Mouse (Mus musculus) embryonic fibroblast, embryonic 13.5 days (primary cell): ENCODE data around the gene Folr2. TPM values are rescaled to one million over a fixed set of nuclear protein-coding genes. Genes with fewer than 3 reads are reported as not detected.

Experiments used
- H3K27ac ChIP-seq: 2 replicates; pipeline ENCODE4 v1.5.1; 2012; ENCODE audit warnings: low read length, control low read depth, inconsistent platforms; ENCODE audit not compliant: insufficient read depth
- H3K4me1 ChIP-seq: 2 replicates; pipeline ENCODE4 v1.6.1; 2011; ENCODE audit warnings: low read length; ENCODE audit not compliant: control insufficient read depth, insufficient read depth
- H3K4me3 ChIP-seq: 2 replicates; pipeline ENCODE4 v1.5.1; 2011; ENCODE audit warnings: mild to moderate bottlenecking, control low read depth, low read length; ENCODE audit not compliant: insufficient read depth
- CTCF ChIP-seq: IDR thresholded peaks from 2 replicates; pipeline ENCODE4 v1.5.1; 2011; ENCODE audit warnings: mild to moderate bottlenecking, control low read depth, low read length, moderate library complexity, borderline replicate concordance; ENCODE audit not compliant: insufficient read depth
- POLR2A ChIP-seq: IDR thresholded peaks from 2 replicates; pipeline ENCODE4 v1.6.1; 2011; ENCODE audit warnings: low read depth, mild to moderate bottlenecking, control low read depth, low read length, moderate library complexity
- polyA plus RNA-seq: library from polyadenylated mRNA; stranded (reverse); fragments of >200 nt; gene quantifications from 2 replicates; pipeline ENCODE4 v1.2.4, GENCODE M21; 2011; ENCODE audit warnings: low read depth; ENCODE audit not compliant: missing spikeins, insufficient read length

Folr2 gene
- polyA plus RNA-seq, 1 experiment, result 0.74 TPM

GRCm38 (mm10) chr7:101832372-101832771 is 24.6 kb downstream of the Folr2 start:
- Histone ChIP-seq H3K4me1 (peaks cover 7% of the 10 kb centered on the region), H3K27ac (no peak overlapping the region), H3K4me3 (no peak overlapping the region)
- TF ChIP-seq POLR2A (no peak), CTCF (no peak)

DNA sequence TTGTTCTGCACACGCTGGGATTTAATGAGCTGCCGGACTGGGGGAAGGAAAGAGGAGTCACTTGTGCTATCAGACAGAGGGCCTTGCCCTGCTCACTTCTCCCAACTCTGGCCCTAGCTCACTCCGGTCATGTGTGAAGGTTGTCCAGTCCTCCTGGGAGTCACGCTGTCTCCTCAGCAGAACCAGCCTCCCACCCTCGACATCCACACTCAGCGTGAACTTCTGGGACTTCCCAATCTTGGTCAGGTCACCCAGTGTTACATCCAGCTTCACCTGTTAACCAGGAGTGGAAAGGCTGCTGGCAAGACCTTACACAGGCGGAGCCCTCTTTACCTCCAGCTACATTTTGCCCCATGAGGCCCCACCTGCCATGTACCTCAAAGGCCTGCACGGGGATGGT is 25.6 kb downstream of the Folr2 start:
- TF ChIP-seq POLR2A (no peak), CTCF (no peak)
- no peak overlapping the region for H3K27ac ChIP-seq

DNA sequence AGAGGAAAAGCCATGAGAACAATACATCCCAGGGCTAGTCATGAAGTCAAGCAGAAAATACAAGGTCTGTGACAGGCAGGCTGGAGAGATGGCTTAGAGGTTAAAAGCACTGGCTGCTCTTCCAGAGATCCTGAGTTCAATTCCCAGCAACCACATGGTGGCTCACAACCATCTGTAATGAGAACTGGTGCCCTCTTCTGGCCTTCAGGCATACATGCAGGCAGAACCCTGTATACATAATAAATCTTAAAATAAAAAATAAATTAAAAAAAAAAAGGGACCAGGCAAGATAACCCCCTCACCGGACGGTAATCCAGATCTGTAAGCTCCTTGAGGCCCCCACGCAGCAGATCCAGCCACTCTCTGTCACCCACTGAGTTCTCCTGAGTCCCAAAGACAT is 26.6 kb downstream of the Folr2 start:
- no peak overlapping the region for H3K27ac ChIP-seq
- no peak overlapping the region for H3K4me3 ChIP-seq
- peaks cover 7% of the 10 kb centered on the region for H3K4me1 ChIP-seq
- TF ChIP-seq CTCF (no peak), POLR2A (no peak)

More for the DNA sequence above, 25.6 kb downstream of the Folr2 start:
- peaks cover 7% of the 10 kb centered on the region for H3K4me1 ChIP-seq
- no peak overlapping the region for H3K4me3 ChIP-seq

DNA sequence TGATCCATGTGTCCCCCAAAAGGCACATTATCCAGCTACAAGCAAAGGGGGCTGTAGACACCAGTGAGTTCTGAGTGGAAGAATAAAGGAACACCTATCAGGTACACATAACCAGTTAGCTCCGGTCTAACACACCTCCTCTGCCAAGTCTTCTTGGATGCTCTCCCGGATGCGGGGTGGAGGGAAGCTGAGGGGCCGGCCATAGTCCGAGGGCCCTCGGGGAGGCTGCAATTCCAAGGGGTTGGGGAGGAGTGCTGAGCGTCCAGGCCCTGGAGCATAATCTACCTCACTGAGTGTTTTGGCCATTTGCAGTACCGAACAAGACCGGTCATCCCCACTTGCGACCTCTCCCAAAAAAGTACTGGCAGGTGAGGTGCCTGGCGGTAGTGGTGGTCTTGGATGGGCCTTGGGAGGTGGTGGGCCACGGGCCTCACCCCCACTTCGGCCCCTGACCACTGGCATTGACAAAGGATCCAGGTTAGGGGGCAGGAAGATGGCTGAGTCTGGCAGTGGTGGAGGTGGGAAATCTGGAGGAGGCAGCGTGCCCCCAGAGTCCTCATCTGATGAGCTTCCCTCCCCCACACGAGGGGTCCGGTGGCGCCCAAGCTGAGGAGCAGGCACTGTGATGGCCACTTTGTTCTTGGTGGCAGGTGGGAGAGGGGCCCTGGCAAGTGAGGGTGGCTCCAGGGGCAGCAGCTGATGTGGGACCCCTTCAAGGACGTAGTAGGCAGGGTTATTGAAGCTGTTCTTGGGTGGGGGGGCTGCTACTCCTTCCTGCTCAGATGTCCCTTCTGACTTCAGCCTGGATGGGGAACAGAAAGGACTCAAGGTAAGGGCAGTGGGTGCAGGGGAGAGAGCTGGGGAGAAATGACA is 33.0 kb downstream of the Folr2 start:
- H3K27ac ChIP-seq, result no peak overlapping the region
- H3K4me3 ChIP-seq, result no peak overlapping the region
- TF ChIP-seq CTCF (no peak), POLR2A (no peak)
- no peaks in the 10 kb centered on the region for H3K4me1 ChIP-seq

GRCm38 (mm10) chr7:101822836-101823757 is 33.9 kb downstream of the Folr2 start:
- TF ChIP-seq POLR2A (no peak), CTCF (peak; percentile 42; the same call in 1 of the 2 replicates)
- Histone ChIP-seq H3K4me3 (no peak overlapping the region), H3K27ac (no peak overlapping the region), H3K4me1 (no peaks in the 10 kb centered on the region)

- H3K4me1 ChIP-seq, result no peaks in the 10 kb centered on the region
- no peak overlapping the region for H3K4me3 ChIP-seq
- TF ChIP-seq POLR2A (peak; percentile 34; the same call in 1 of the 2 replicates), CTCF (no peak)
- no peak overlapping the region for H3K27ac ChIP-seq
Observed at GRCm38 (mm10) chr7:101821571-101822501, 35.2 kb downstream of the Folr2 start.

GRCm38 (mm10) chr7:101820295-101821030 is 36.5 kb downstream of the Folr2 start:
- Histone ChIP-seq H3K4me3 (no peak overlapping the region), H3K27ac (no peak overlapping the region), H3K4me1 (no peaks in the 10 kb centered on the region)
- no peak for TF ChIP-seq POLR2A
- no peak for TF ChIP-seq CTCF

DNA sequence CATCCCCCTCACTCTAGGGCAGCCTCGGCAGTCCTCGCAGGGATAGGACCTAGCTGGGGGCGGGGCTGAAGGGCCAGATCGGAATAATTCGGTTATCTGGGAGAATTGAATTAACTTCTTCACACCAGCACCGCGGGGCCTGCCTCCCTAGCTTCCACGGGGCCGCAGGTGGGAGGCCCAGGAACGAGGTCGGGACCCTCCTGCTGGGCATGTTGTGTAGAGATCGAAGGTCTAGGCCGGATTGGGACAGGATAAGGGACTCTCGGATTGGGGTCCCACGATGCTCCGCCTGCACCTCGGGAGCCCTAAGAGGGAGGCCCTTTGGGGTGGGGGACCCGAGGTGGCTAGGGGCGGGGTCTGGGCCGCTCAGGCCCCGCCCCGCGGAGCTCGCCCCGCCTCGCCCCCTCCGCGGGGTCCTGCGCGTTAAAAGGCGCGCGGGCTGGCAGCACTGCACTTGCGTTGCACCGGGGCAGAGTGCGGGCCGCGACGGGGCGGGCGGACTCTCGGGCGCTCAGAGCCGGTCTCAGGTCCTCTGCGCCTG is 39.1 kb downstream of the Folr2 start, which contains the start of gene Phox2a:
TSS of gene Phox2a (plus strand) at position 453 of the 541 bp plus-strand sequence.
- no peaks in the 10 kb centered on the region for H3K4me1 ChIP-seq
- no peak within 1 kb of the TSS for H3K4me3 ChIP-seq
- no peak within 1 kb of the TSS for H3K27ac ChIP-seq
- TF ChIP-seq CTCF (no peak), POLR2A (no peak)

Other genes with a start within 250 kb of the Folr2 start
- 21.7 and 25.7 TPM in 2 replicates for gene Clpb, start 193.6 kb downstream of the Folr2 start, polyA plus RNA-seq
- gene Phox2a, start 38.9 kb downstream of the Folr2 start, polyA plus RNA-seq, result not detected in 2 replicates
- gene Inppl1, start 19.0 kb downstream of the Folr2 start, polyA plus RNA-seq, result 61.7 and 73.8 TPM in 2 replicates
- 43.2 and 47.1 TPM in 2 replicates for gene Anapc15, start 6.5 kb upstream of the Folr2 start, polyA plus RNA-seq
- 0.56 and 1.5 TPM in 2 replicates for gene Folr1, start 13.6 kb upstream of the Folr2 start, polyA plus RNA-seq
- 132 and 151 TPM in 2 replicates for gene Lamtor1, start 48.7 kb upstream of the Folr2 start, polyA plus RNA-seq
- gene Tomt, start 49.2 kb upstream of the Folr2 start, polyA plus RNA-seq, result not detected in 2 replicates
- gene Lrrc51, start 76.7 kb upstream of the Folr2 start, polyA plus RNA-seq, result 5.8 and 6.0 TPM in 2 replicates
- gene Numa1, start 76.9 kb upstream of the Folr2 start, polyA plus RNA-seq, result 110 and 128 TPM in 2 replicates
- 4.1 and 6.3 TPM in 2 replicates for gene Il18bp, start 161.5 kb upstream of the Folr2 start, polyA plus RNA-seq
- 44.9 and 48.4 TPM in 2 replicates for gene Rnf121, start 208.3 kb upstream of the Folr2 start, polyA plus RNA-seq
- gene Xndc1, start 208.3 kb upstream of the Folr2 start, polyA plus RNA-seq, result 10.7 and 18.4 TPM in 2 replicates
- 0.37 and 0.93 TPM in 2 replicates for gene Xntrpc, start 208.5 kb upstream of the Folr2 start, polyA plus RNA-seq
- not detected in 2 replicates for gene Trpc2, start 225.9 kb upstream of the Folr2 start, polyA plus RNA-seq
- gene Art1, start 244.5 kb upstream of the Folr2 start, polyA plus RNA-seq, result not detected in 2 replicates